ENCODE assay signal across 24 mouse cellular contexts in the genomic region with DNA sequence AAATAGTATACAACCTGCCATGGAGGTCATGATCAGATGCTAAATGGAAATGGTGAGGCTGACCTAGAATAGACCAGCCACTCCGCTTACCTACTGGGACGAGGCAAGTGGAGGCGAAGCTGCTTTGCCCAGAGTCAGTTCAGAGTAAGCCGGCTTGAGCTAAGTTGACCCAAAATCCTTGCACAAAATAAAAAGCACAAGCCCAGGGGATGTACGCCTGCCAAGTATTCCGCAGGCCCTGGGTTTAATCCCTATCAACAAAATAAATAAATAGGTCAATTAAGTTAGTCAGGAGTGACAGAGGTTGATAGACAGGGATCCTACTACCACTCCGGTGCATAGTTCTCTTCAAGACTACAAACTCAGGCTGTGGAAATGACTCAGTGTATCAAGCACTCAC. TPM values are rescaled to one million over a fixed set of nuclear protein-coding genes. Genes with fewer than 3 reads are reported as not detected.
DNase-seq lines count a peak whose midpoint lies in the region; ATAC-seq and TF ChIP-seq lines count a peak whose summit lies in the region.
"Had no signal": no experiment of that assay in that cellular context is flagged by ENCODE, and none has a peak within 500 bp of the region (broad histone marks: within the 10 kb centered on the region; RNA-seq: fewer than 3 reads in every experiment).

No protein-coding gene starts in this region.

- peak; percentile 57 for DNase-seq in heart, adult 11 months
- DNase-seq in heart, adult 9 months (ENCODE audit: low spot score in 2 of 2), result no peak
- peak; percentile 80 for DNase-seq in liver, adult 2 months (ENCODE audit: extremely low read depth, low read depth, low spot score)
- DNase-seq: adrenal gland, adult 2 months; adrenal gland, postnatal 10 days; adrenal gland, postnatal 25 days; cerebellum, adult 11 months; cerebellum, adult 18-20 months; cerebellum, adult 8-10 months; cerebellum, adult 9-11 months; cerebellum, postnatal 14 days; cerebellum, postnatal 36 days; embryo, embryonic 11 days had no signal

- no peak overlapping the region for H3K9ac ChIP-seq in liver, adult 2 months (ENCODE audit: low read depth, low read length)
- H3K9ac ChIP-seq in liver, embryonic 12.5 days, result no peak overlapping the region
- H3K9ac ChIP-seq: embryonic facial prominence, embryonic 13.5 days; embryonic facial prominence, embryonic 15.5 days; forebrain, embryonic 13.5 days; forebrain, embryonic 15.5 days had no signal

- no peaks in the 10 kb centered on the region for H3K27me3 ChIP-seq in liver, adult 2 months (ENCODE audit: control insufficient read depth, insufficient read depth, low read length)
- H3K27me3 ChIP-seq in liver, embryonic 12.5 days (replicated peaks), result no peaks in the 10 kb centered on the region
- H3K27me3 ChIP-seq: embryonic facial prominence, embryonic 13.5 days; embryonic facial prominence, embryonic 15.5 days; forebrain, embryonic 13.5 days; forebrain, embryonic 15.5 days had no signal

- H3K4me1 ChIP-seq in liver, adult 2 months (ENCODE audit: control insufficient read depth, insufficient read depth, low read length), result no peaks in the 10 kb centered on the region
- H3K4me1 ChIP-seq in liver, embryonic 12.5 days, result no peaks in the 10 kb centered on the region
- H3K4me1 ChIP-seq: embryonic facial prominence, embryonic 13.5 days; embryonic facial prominence, embryonic 15.5 days had no signal

- H3K9me3 ChIP-seq in liver, embryonic 12.5 days (replicated peaks), result no peaks in the 10 kb centered on the region
- H3K9me3 ChIP-seq: embryonic facial prominence, embryonic 13.5 days; embryonic facial prominence, embryonic 15.5 days; forebrain, embryonic 10.5 days; forebrain, embryonic 13.5 days; forebrain, embryonic 15.5 days had no signal

- no peak for ATAC-seq in liver, embryonic 12.5 days
- ATAC-seq: forebrain, embryonic 13.5 days; forebrain, embryonic 15.5 days had no signal

- no peaks in the 10 kb centered on the region for H3K79me2 ChIP-seq in liver, adult 2 months (ENCODE audit: control insufficient read depth, insufficient read depth, low read length)

- no peak overlapping the region for H3K27ac ChIP-seq in liver, adult 2 months (replicated peaks; ENCODE audit: insufficient read depth, low read depth, low read length)
- no peak overlapping the region for H3K27ac ChIP-seq in liver, embryonic 12.5 days
- H3K27ac ChIP-seq: embryonic facial prominence, embryonic 13.5 days; embryonic facial prominence, embryonic 15.5 days; forebrain, embryonic 10.5 days; forebrain, embryonic 13.5 days; forebrain, embryonic 15.5 days had no signal

- no peak overlapping the region for H3K4me3 ChIP-seq in liver, adult 2 months (ENCODE audit: insufficient read depth, low read depth, low read length)
- H3K4me3 ChIP-seq in liver, embryonic 12.5 days, result no peak overlapping the region
- H3K4me3 ChIP-seq: embryonic facial prominence, embryonic 13.5 days; embryonic facial prominence, embryonic 15.5 days; erythroblast, embryonic 14.5 days; forebrain, embryonic 10.5 days; forebrain, embryonic 13.5 days; forebrain, embryonic 15.5 days had no signal

- TF ChIP-seq POLR2A in liver, adult 2 months (IDR thresholded peaks at IDR 0.05; ENCODE audit: extremely low read depth, insufficient read depth, low read length), result no peak

- H3K4me2 ChIP-seq in liver, embryonic 12.5 days, result no peak overlapping the region
- H3K4me2 ChIP-seq: embryonic facial prominence, embryonic 13.5 days; embryonic facial prominence, embryonic 15.5 days; forebrain, embryonic 13.5 days; forebrain, embryonic 15.5 days had no signal

- WGBS in liver, adult 2 months, result 56% methylated on average over 7 of the region's 7 CpGs
- WGBS in liver, embryonic 12.5 days (ENCODE audit: insufficient replicate concordance), result 83% methylated on average over 7 of the region's 7 CpGs

- TF ChIP-seq CTCF in liver, adult 2 months (IDR thresholded peaks at IDR 0.05; ENCODE audit: low read depth, low read length), result no peak

- H3K36me3 ChIP-seq in liver, adult 2 months (ENCODE audit: control insufficient read depth, insufficient read depth, low read length), result no peaks in the 10 kb centered on the region
- H3K36me3 ChIP-seq in liver, embryonic 12.5 days, result no peaks in the 10 kb centered on the region
- H3K36me3 ChIP-seq: embryonic facial prominence, embryonic 13.5 days; embryonic facial prominence, embryonic 15.5 days; forebrain, embryonic 10.5 days; forebrain, embryonic 15.5 days had no signal

RNA-seq across cellular contexts. Expression of gene D1Pas1, which starts 41.0 kb away (rescaled TPM):
- not detected in 2 replicates for total RNA-seq in liver, adult 2 months (2014; rRNA removed)
- polyA plus RNA-seq in liver, adult 2 months (2012; rRNA removed), result not detected in 2 replicates
- polyA plus RNA-seq in liver, embryonic 12.5 days (2016; fragmentation: Nextera tagmentation; extraction: Ambion mirVana), result not detected in 2 replicates
- total RNA-seq: adrenal gland, postnatal 10 days; adrenal gland, postnatal 25 days; common myeloid progenitor, adult 5-6 weeks; MEL had no signal
- polyA plus RNA-seq: adrenal gland, adult 2 months; C2C12; embryonic facial prominence, embryonic 11.5 days; embryonic facial prominence, embryonic 13.5 days; erythroblast, embryonic 14.5 days; forebrain, embryonic 10.5 days; forebrain, embryonic 13.5 days; forebrain, embryonic 15.5 days had no signal

Comparison
In these comparisons a context has a peak if more than half of its experiments do, and no peak if none do; other contexts are left out.
1. DNase-seq: peak in heart, adult 11 months (single experiment) and liver, adult 2 months (single experiment); none in heart, adult 9 months (0 of 2).